Mouse (Mus musculus): ENCODE measurements around the gene Gm20458.

Gm20458 gene

GRCm38 (mm10) chr2:164435216-164436090 lies 25.3 kb upstream of the Gm20458 start:
- DNase-seq, result no peak

GRCm38 (mm10) chr2:164436215-164436913 lies 24.4 kb upstream of the Gm20458 start:
- no peak for DNase-seq

- no peak for DNase-seq
Observed at GRCm38 (mm10) chr2:164436961-164437360, 23.8 kb upstream of the Gm20458 start.

GRCm38 (mm10) chr2:164437710-164438109 lies 23.1 kb upstream of the Gm20458 start:
- no peak for DNase-seq

- DNase-seq, result no peak
Observed at GRCm38 (mm10) chr2:164438257-164438656, 22.5 kb upstream of the Gm20458 start.

- no peak for DNase-seq
Observed at GRCm38 (mm10) chr2:164439001-164439421, 21.8 kb upstream of the Gm20458 start.

- DNase-seq, result no peak
Observed at GRCm38 (mm10) chr2:164440314-164440713, 20.5 kb upstream of the Gm20458 start.

GRCm38 (mm10) chr2:164441155-164441554 lies 19.6 kb upstream of the Gm20458 start:
- DNase-seq, result no peak

- DNase-seq, result no peak
Observed at GRCm38 (mm10) chr2:164441731-164442130, 19.0 kb upstream of the Gm20458 start.

GRCm38 (mm10) chr2:164442315-164443050 lies 18.3 kb upstream of the Gm20458 start:
- DNase-seq, result no peak

GRCm38 (mm10) chr2:164443051-164443437 lies 17.7 kb upstream of the Gm20458 start:
- no peak for DNase-seq

GRCm38 (mm10) chr2:164443460-164444000 lies 17.2 kb upstream of the Gm20458 start, which contains the start of gene Sdc4:
Gene Sdc4, minus strand, starts transcription at chr2:164443887.
- no peak for DNase-seq

GRCm38 (mm10) chr2:164444701-164445100 lies 16.1 kb upstream of the Gm20458 start:
- DNase-seq, result no peak

- no peak for DNase-seq
Observed at GRCm38 (mm10) chr2:164445399-164446085, 15.2 kb upstream of the Gm20458 start.

- no peak for DNase-seq
Observed at GRCm38 (mm10) chr2:164446086-164446469, 14.7 kb upstream of the Gm20458 start.

- no peak for DNase-seq
Observed at GRCm38 (mm10) chr2:164448140-164448539, 12.6 kb upstream of the Gm20458 start.

- no peak for DNase-seq
Observed at GRCm38 (mm10) chr2:164448921-164449320, 11.8 kb upstream of the Gm20458 start.

GRCm38 (mm10) chr2:164449341-164450042 lies 11.3 kb upstream of the Gm20458 start:
- DNase-seq, result no peak

- DNase-seq, result no peak
Observed at GRCm38 (mm10) chr2:164452000-164452676, 8.6 kb upstream of the Gm20458 start.

- DNase-seq, result no peak
Observed at GRCm38 (mm10) chr2:164453047-164453757, 7.6 kb upstream of the Gm20458 start.

All from cerebellum, adult 8-10 months (tissue).